Mouse (Mus musculus): ENCODE measurements at regions not wholly inside any gene's neighbourhood (a gene's known extent, or its start where the extent isn't known, plus 50 kb on each side); places are given as distances from the start of the nearest gene placed in this dataset.
"Not testable (repeated sequence)": the region's sequence is repeated elsewhere in the genome, so short reads cannot be mapped to it uniquely, and the experiment has no call there.

- DNase-seq, result no peak
Observed at GRCm38 (mm10) chr6:20555320-20555883, 659.9 kb upstream of the Kcnd2 start.

DNA sequence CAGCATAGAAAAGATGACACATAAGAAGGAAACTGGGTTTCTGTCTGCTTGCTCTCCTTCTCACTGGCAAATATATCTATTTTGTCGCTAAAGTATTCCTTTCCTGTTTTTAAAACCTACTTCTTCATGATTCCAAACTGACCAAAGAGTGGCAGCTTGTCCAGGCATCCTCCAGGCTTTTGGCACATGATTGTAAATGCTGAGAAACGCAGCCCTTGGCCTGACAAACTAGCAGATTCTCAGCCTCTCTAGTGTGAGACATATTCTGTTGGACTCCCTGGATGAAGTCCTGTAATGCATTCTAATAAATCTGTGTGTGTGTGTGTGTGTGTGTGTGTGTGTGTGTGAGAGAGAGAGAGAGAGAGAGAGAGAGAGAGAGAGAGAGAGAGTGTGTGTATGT lies 642.7 kb upstream of the Kcnd2 start:
- peak; percentile 41 to 63 for DNase-seq

GRCm38 (mm10) chr6:20574734-20575133 lies 640.6 kb upstream of the Kcnd2 start:
- DNase-seq, result peak in 1 of 2 experiments; percentile 18

GRCm38 (mm10) chr6:20598783-20599182 lies 616.5 kb upstream of the Kcnd2 start:
- DNase-seq, result no peak

- DNase-seq, result peak; percentile 93 to 95
Observed at GRCm38 (mm10) chr6:20604170-20604569, 611.1 kb upstream of the Kcnd2 start.

DNA sequence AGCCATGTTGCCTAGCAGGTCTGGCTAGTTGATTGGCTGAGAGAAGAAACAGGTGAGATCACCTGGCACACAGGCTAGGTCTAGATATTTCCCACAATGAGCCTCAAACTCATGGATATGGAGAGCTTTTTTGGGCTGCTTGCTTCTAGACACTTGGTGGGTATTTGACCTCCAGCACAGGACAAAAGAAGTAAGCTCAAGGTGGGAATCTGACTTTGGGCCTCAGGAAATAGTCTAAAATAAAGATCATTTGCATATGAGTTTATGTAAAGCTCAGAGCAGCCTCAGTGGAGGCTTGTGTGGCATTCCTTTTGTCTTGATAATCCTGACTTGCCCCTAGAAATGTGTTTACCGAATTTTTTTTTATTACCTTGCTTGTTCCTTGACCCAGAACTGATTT lies 594.8 kb upstream of the Kcnd2 start:
- no peak for DNase-seq

- DNase-seq, result no peak
Observed at GRCm38 (mm10) chr6:20626382-20626781, 588.9 kb upstream of the Kcnd2 start.

DNA sequence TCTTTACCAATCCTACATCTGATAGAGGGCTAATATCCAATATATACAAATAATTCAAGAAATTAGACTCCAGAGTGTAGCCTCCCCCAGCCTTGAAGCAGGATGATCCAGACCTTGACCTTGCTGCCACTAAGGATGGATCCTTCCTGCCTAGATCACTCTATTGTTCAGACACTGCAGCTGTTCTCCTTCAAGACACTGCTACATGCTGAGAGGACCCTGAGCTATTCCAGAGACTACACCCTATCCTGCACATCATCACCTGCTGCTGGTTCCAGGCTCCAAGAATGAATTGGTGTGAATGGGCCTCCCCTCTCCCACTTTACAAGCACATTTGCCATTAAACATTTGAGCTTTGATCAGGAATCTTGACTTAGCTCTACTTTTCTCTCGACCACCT lies 588.2 kb upstream of the Kcnd2 start:
- DNase-seq, result no peak

DNA sequence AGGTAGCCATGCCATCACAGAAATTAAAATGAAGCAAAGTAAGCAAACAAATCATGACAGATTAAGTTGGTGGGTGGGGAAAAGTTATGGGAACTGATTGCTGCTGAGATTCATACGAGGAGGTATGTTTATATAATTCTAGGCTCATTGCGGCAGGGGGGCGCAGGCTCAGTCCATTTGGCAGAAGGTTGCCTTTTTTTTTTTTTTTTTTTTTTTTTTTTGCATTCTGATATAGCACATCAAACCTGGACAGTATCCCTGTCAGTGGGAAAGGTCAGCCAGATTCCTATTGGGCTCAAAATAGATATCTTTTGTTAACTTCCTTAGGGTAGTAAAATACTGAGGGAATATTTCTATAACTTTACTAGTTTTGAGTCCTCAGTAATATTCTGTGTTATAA lies 575.0 kb upstream of the Kcnd2 start:
- peak; percentile 76 to 86 for DNase-seq

DNA sequence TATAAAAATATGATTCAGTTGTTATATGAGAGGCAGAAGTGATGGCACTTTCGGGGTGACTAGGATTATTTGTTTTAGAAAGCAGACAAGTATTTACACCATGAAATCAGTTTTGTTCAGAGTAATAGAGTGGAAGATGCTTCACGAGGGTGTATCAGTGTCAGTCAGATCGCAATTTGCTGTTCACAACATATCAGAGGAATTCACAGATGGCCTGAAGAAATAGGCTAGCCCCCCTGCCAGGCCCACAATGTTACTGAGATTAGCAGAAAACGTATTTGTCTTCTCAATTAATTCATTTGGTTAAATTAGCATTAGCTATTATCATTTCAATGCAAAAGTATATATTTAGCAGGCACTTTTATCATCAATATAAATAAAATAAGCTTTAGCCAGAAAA lies 573.9 kb upstream of the Kcnd2 start:
- peak; percentile 90 to 91 for DNase-seq

GRCm38 (mm10) chr6:20641851-20642250 lies 573.5 kb upstream of the Kcnd2 start:
- peak; percentile 48 to 79 for DNase-seq

- no peak for DNase-seq
Observed at GRCm38 (mm10) chr6:20657042-20657441, 558.3 kb upstream of the Kcnd2 start.

- DNase-seq, result no peak
Observed at GRCm38 (mm10) chr6:20673219-20673618, 542.1 kb upstream of the Kcnd2 start.

DNA sequence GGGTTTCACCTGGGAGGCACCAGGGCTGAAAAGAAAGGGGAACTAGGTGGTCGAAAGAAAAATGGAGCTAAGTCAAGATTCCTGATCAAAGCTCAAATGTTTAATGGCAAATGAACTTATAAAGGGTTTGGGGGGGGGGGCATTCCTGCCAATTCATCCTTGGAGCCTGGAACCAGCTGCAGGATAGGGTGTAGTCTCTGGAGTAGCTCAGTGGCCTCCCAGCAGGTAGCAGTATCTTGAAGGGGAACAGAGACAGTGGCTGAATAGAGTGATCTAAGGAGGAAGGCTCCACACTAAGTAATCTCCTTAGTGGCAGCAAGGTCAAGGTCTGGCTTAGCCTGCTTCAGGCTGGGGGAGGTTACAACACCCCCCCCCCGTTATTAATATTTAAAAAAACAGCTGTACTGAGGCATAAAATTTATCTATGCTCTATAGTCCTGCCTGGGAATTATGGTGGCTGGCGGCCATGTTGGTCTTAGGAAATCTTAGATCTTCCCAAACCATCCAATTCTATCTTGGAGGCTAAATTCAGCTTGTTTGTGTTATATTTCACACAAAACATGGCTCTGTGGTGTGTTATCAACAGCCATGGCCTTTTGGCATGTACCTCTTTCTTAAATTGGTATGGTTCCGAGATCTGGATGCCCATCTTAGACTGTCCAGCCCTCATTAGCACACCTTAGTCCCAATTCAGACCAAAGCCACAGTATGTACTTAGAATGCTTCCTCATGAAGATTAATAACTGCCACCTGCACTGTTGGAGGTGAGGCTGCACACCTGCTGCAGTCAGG lies 528.7 kb upstream of the Kcnd2 start:
- not testable (repeated sequence) for DNase-seq

DNA sequence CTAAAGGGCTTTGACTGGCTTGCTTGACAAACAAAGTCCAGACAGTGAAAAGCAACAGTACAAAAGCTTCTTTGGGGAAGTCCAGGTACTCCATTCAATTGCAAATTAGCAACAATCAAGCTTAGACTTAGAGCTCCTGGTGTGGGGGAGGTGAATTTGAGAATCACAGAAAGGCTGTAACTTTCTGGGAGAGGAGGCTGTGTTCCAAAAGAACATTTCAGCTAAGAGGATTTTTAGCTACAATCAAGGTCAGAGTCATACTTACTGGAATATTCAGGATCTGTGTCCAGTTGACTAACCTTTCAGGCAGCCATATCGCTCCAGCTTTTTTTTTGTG lies 528.1 kb upstream of the Kcnd2 start:
- not testable (repeated sequence) for DNase-seq

DNA sequence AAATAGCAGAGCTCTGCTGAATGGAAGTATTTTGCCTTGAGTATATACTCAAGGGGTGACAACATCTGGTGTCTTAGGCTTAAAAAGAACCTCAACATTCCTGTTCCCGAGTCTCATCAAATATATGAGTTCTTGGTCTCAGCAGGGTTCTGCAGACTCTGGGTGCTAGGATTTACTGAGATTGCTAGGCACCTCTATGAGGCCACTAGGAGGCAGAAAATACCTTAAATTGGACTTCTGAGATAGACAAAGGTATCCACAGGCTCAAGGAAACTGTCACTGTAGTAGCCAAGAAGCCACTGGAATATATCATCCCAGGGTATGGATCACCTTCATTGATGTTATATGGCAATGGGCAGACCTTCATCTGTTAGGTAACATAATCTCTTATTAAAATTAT lies 489.4 kb upstream of the Kcnd2 start:
- DNase-seq, result no peak

GRCm38 (mm10) chr6:20739095-20739494 lies 476.2 kb upstream of the Kcnd2 start:
- peak; percentile 19 to 40 for DNase-seq

DNA sequence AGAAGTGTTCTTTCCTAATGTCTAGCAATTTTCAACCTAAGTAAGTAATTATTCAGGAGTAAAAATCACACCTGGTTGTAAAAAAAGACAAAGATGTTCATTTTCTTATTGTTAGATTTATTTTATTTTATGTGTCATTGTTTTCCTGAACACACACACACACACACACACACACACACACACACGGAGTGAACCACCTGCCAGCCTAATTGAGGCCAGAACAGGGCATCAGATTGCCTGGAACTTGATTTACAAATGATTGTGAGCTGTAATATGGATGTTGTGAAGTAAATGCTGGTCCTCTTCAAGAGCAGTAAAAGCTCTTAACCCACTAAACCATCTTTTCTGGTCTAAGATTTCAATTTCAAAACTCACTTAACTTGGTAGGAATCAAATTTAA lies 474.9 kb upstream of the Kcnd2 start:
- peak; percentile 71 to 72 for DNase-seq

DNA sequence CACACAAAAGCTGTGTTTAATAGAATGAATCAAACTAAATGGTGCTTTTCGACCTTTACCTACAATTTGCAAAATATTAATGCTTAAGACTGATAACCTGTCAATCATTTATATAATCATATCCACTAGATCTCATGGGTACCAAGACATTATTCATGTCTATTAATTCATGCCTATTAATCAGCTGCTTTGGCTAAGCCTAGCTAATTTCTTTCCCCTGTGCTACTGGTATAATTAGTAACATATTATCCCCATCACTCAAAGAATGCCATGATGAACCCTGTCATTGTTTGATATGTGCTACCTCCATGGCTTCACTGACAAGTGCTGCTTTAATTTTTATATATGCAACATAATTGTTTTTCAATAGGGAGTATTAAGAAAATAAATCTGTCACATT lies 474.1 kb upstream of the Kcnd2 start:
- DNase-seq, result no peak

DNA sequence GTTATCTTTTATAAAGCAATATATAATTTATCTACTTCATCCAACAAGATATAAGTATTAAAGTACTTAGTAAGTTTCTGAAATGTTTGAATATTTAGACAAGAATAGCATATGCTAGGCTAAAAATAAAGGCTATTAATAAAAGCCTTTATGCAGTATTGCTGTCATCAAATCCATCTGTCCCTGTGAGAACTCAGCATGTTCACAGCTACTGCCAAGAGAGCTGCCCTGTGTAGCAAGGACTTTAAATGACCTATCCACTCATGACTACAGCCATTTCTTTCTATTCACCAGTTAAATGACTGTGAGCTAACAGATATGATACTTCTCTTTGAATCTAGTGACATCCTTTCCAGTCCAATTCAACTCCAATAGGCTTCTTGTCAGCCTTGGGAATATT lies 458.1 kb upstream of the Kcnd2 start:
- DNase-seq, result peak; percentile 74 to 88

DNA sequence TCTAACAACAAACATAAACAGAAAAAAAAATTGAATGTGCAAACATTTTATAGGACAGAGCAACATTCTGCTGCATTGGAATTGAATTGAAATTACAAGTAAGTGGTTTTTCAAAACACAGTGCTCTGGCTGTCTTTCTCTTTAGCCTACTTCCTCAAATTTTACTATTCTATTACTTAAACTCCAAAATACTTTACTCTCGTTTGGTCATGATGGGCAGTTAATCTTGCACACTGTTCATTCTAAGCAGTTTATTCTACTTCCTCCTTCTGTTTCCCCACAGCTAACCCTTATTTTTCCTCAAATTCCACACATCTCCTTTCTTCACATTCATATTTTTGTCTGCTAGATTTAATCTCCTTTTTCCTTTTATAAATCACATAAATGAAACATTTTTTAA lies 454.0 kb upstream of the Kcnd2 start:
- no peak for DNase-seq

- no peak for DNase-seq
Observed at GRCm38 (mm10) chr6:20775872-20776271, 439.4 kb upstream of the Kcnd2 start.

Data from cerebellum, postnatal 14 days (tissue).